Mouse (Mus musculus): ENCODE data around the gene Mllt3. TPM values are rescaled to one million over a fixed set of nuclear protein-coding genes. Genes with fewer than 3 reads are reported as not detected.

Mllt3 gene
- polyA plus RNA-seq, 1 experiment, result 4.1 TPM

DNA sequence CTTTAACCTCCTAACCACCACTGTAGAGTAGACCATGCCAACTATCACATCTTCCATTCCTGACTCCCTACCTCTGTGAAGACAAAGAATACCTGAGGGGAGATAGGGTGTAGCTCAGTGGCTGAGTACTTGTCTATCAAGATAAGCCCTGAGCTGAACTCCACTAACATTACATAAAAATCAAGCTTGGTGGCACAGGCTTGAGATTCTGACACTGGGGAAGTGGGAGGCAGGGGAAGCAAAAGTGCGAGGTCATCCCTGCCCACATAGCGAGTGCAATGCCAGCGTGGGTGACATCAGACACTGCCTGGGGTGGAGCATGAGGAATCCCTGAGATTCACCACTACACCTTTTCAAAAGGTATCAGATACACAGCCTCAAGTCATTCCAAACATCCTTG lies 76.0 kb downstream of the Mllt3 start:
- no peak for DNase-seq (ENCODE audit: low read depth in 1 of 2, low spot score in 2 of 2)
- H3K36me3 ChIP-seq (ENCODE audit: control insufficient read depth, insufficient read depth, low read length), result no peaks in the 10 kb centered on the region
- TF ChIP-seq CTCF (IDR thresholded peaks at IDR 0.05; ENCODE audit: extremely low read depth, insufficient read depth, insufficient read length, insufficient replicate concordance), result no peak
- no peak for TF ChIP-seq POLR2A (IDR thresholded peaks at IDR 0.05; ENCODE audit: low read depth, low read length)
- no peak overlapping the region for H3K27ac ChIP-seq (ENCODE audit: insufficient read depth, low read length)
- 74% methylated on average over 3 of the region's 3 CpGs for WGBS
- H3K4me3 ChIP-seq (ENCODE audit: extremely low read depth, insufficient read depth, insufficient read length), result no peak overlapping the region
- H3K4me1 ChIP-seq (ENCODE audit: control insufficient read depth, insufficient read depth, insufficient read length), result no peaks in the 10 kb centered on the region
- no peaks in the 10 kb centered on the region for H3K27me3 ChIP-seq (ENCODE audit: control insufficient read depth, insufficient read depth, low read length)

DNA sequence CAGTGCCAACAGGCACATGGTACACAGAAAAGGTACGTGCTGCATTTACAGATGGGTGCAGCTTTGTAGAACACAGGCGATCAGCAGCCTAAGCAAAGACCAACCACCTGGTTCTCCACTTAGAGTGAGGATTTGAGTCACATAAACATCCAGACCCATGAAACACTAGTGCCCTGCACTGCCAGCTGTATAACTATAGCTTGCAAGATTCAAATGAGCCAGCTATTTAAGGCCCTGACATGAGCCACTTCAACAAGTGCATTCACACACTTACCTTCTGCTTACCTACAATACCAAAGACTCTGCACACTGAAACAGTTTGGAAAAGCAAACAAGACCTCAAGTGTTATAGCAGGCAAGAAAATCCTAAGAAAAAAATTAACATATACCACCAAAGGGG lies 78.0 kb downstream of the Mllt3 start:
- Histone ChIP-seq H3K36me3 (ENCODE audit: control insufficient read depth, insufficient read depth, low read length) (no peaks in the 10 kb centered on the region), H3K27ac (ENCODE audit: insufficient read depth, low read length) (no peak overlapping the region), H3K4me3 (ENCODE audit: extremely low read depth, insufficient read depth, insufficient read length) (no peak overlapping the region), H3K4me1 (ENCODE audit: control insufficient read depth, insufficient read depth, insufficient read length) (no peaks in the 10 kb centered on the region), H3K27me3 (ENCODE audit: control insufficient read depth, insufficient read depth, low read length) (no peaks in the 10 kb centered on the region)
- 48% methylated on average over 2 of the region's 2 CpGs for WGBS
- TF ChIP-seq POLR2A (IDR thresholded peaks at IDR 0.05; ENCODE audit: low read depth, low read length) (no peak), CTCF (IDR thresholded peaks at IDR 0.05; ENCODE audit: extremely low read depth, insufficient read depth, insufficient read length, insufficient replicate concordance) (no peak)
- DNase-seq (ENCODE audit: low read depth in 1 of 2, low spot score in 2 of 2), result no peak

DNA sequence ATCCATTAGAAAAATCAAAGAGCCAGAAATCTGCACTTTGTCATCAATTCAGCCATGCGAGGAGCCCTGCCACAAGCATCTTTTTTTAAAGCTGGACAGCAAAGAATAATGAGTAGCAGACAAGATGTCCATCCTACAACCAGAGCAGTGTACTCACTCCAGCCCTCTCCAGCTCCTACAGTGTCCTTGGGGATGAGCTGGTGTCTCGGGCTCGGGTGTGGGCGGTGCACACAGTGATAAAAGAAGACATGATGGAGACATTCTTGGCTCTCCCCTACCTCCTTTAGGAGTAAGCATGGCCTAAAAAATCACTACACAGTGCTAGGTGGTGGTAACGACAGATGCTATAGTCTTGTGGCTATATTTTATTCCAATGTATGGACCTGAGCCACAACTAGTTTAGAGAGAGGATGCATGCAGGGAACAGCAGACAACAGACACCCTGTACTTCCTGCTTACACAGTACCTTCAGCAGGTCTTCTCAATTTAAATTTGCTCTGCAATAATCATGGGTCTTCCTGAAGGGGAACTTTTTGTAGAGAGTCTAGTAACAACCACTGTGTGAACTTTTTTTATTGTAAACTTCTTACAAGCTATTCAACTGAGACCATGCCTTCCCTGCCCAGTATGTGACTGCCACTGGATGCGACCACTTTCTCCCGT lies 78.6 kb downstream of the Mllt3 start:
- 79% methylated on average over 7 of the region's 7 CpGs for WGBS
- TF ChIP-seq POLR2A (IDR thresholded peaks at IDR 0.05; ENCODE audit: low read depth, low read length) (no peak), CTCF (IDR thresholded peaks at IDR 0.05; ENCODE audit: extremely low read depth, insufficient read depth, insufficient read length, insufficient replicate concordance) (no peak)

DNA sequence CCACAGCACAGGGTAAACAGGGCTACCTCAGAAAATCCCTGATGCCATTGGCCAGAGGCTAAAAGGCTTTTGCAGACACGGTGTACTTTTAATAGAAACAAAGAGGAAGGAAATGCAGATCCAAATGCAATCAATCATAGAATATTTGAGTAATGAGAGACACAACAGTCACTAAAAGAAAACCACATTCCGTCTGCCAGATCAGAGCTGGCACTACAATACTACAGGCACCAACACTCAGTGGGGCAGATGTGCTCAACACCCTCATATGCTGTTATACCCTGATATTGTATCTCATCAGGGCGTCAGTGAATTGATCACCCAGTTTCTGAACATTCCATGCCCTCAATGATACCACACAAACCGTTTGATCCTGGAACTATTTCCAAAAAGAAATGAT lies 79.4 kb downstream of the Mllt3 start:
- no peaks in the 10 kb centered on the region for H3K4me1 ChIP-seq (ENCODE audit: control insufficient read depth, insufficient read depth, insufficient read length)
- WGBS, result 51% methylated on average over 4 of the region's 4 CpGs

More for the DNA sequence above, 78.6 kb downstream of the Mllt3 start:
- no peaks in the 10 kb centered on the region for H3K27me3 ChIP-seq (ENCODE audit: control insufficient read depth, insufficient read depth, low read length)
- no peak overlapping the region for H3K27ac ChIP-seq (ENCODE audit: insufficient read depth, low read length)
- no peak overlapping the region for H3K4me3 ChIP-seq (ENCODE audit: extremely low read depth, insufficient read depth, insufficient read length)
- no peak for DNase-seq (ENCODE audit: low read depth in 1 of 2, low spot score in 2 of 2)
- H3K4me1 ChIP-seq (ENCODE audit: control insufficient read depth, insufficient read depth, insufficient read length), result no peaks in the 10 kb centered on the region
- no peaks in the 10 kb centered on the region for H3K36me3 ChIP-seq (ENCODE audit: control insufficient read depth, insufficient read depth, low read length)

DNA sequence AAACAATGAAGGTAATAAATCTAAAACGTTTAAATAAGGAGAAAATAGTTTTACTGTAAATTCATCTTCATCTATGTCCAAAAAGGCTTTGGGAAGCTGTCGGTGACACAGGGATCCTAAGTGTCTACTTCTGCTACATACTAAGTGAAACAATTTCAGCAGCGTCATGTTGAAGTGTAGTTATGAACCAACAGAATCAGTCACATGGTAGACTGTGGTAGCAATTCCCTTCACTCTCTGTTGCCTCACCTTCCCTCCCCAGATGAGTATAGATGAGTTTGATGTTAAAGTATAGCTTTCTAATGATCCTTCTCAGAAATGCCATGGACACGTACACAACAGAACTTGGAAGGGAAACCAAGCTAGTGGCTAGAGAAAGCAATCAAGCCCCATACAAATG lies 79.9 kb downstream of the Mllt3 start:
- no peaks in the 10 kb centered on the region for H3K27me3 ChIP-seq (ENCODE audit: control insufficient read depth, insufficient read depth, low read length)
- H3K4me1 ChIP-seq (ENCODE audit: control insufficient read depth, insufficient read depth, insufficient read length), result no peaks in the 10 kb centered on the region
- no peak for DNase-seq (ENCODE audit: low read depth in 1 of 2, low spot score in 2 of 2)
- H3K4me3 ChIP-seq (ENCODE audit: extremely low read depth, insufficient read depth, insufficient read length), result no peak overlapping the region
- WGBS, result 83% methylated on average over 4 of the region's 4 CpGs
- H3K27ac ChIP-seq (ENCODE audit: insufficient read depth, low read length), result no peak overlapping the region
- no peaks in the 10 kb centered on the region for H3K36me3 ChIP-seq (ENCODE audit: control insufficient read depth, insufficient read depth, low read length)
- no peak for TF ChIP-seq CTCF (IDR thresholded peaks at IDR 0.05; ENCODE audit: extremely low read depth, insufficient read depth, insufficient read length, insufficient replicate concordance)
- TF ChIP-seq POLR2A (IDR thresholded peaks at IDR 0.05; ENCODE audit: low read depth, low read length), result no peak

More for the DNA sequence above, 79.4 kb downstream of the Mllt3 start:
- TF ChIP-seq CTCF (IDR thresholded peaks at IDR 0.05; ENCODE audit: extremely low read depth, insufficient read depth, insufficient read length, insufficient replicate concordance), result no peak
- no peak for TF ChIP-seq POLR2A (IDR thresholded peaks at IDR 0.05; ENCODE audit: low read depth, low read length)
- no peaks in the 10 kb centered on the region for H3K36me3 ChIP-seq (ENCODE audit: control insufficient read depth, insufficient read depth, low read length)
- DNase-seq (ENCODE audit: low read depth in 1 of 2, low spot score in 2 of 2), result no peak
- no peaks in the 10 kb centered on the region for H3K27me3 ChIP-seq (ENCODE audit: control insufficient read depth, insufficient read depth, low read length)
- H3K27ac ChIP-seq (ENCODE audit: insufficient read depth, low read length), result no peak overlapping the region
- no peak overlapping the region for H3K4me3 ChIP-seq (ENCODE audit: extremely low read depth, insufficient read depth, insufficient read length)

DNA sequence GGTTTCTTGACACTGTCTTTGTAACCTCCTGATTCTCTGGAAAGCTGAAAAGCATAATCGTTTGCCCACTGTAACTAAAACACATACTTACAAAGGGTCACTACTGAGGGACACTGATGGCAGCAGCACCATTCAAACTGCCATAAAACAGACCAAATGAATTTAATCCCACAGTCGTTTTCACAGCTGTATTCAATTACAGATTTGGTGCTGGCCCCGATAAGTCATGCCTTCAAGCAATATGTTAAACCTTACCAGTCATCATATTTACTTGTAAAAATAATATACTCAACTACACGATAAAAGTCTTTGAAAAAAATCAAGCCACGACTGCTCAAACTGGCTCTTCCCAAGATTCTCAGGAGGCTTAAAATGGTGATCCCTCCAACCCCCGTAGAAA lies 83.7 kb downstream of the Mllt3 start:
- no peaks in the 10 kb centered on the region for H3K36me3 ChIP-seq (ENCODE audit: control insufficient read depth, insufficient read depth, low read length)
- no peak for DNase-seq (ENCODE audit: low read depth in 1 of 2, low spot score in 2 of 2)
- 91% methylated on average over 6 of the region's 6 CpGs for WGBS
- no peaks in the 10 kb centered on the region for H3K27me3 ChIP-seq (ENCODE audit: control insufficient read depth, insufficient read depth, low read length)
- no peak overlapping the region for H3K4me3 ChIP-seq (ENCODE audit: extremely low read depth, insufficient read depth, insufficient read length)
- TF ChIP-seq POLR2A (IDR thresholded peaks at IDR 0.05; ENCODE audit: low read depth, low read length) (no peak), CTCF (IDR thresholded peaks at IDR 0.05; ENCODE audit: extremely low read depth, insufficient read depth, insufficient read length, insufficient replicate concordance) (no peak)
- H3K27ac ChIP-seq (ENCODE audit: insufficient read depth, low read length), result no peak overlapping the region
- H3K4me1 ChIP-seq (ENCODE audit: control insufficient read depth, insufficient read depth, insufficient read length), result no peaks in the 10 kb centered on the region

DNA sequence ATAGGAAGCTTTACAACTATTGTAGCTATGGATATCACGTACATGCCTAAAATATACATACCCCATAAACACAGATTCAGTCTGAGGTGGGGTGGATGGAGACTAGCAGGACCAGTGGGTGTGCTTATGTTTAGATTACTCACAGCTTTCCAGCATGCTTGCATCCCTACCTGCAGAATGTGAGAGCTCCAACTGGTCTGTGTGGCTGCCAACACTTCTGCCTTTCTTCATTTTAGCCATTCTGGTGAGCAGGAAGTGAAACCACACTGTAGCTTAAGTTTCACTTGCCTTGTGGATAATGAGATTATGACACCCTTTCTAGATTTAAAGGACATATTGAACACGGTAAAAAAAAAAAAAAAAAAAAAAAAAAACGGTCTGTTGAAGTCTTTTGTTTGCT lies 88.8 kb downstream of the Mllt3 start:
- Histone ChIP-seq H3K27me3 (ENCODE audit: control insufficient read depth, insufficient read depth, low read length) (no peaks in the 10 kb centered on the region), H3K4me1 (ENCODE audit: control insufficient read depth, insufficient read depth, insufficient read length) (peaks cover 2% of the 10 kb centered on the region), H3K4me3 (ENCODE audit: extremely low read depth, insufficient read depth, insufficient read length) (no peak overlapping the region; the same call in 1 of the 2 replicates), H3K27ac (ENCODE audit: insufficient read depth, low read length) (no peak overlapping the region), H3K36me3 (ENCODE audit: control insufficient read depth, insufficient read depth, low read length) (no peaks in the 10 kb centered on the region)
- DNase-seq (ENCODE audit: low read depth in 1 of 2, low spot score in 2 of 2), result peak in 1 of 2 experiments; percentile 17
- 31% methylated on average over 3 of the region's 3 CpGs for WGBS
- TF ChIP-seq POLR2A (IDR thresholded peaks at IDR 0.05; ENCODE audit: low read depth, low read length) (no peak), CTCF (IDR thresholded peaks at IDR 0.05; ENCODE audit: extremely low read depth, insufficient read depth, insufficient read length, insufficient replicate concordance) (no peak)
